Mouse (Mus musculus) embryonic stem cell, embryonic (primary cell): Measurements from ENCODE around the gene Themis3.

ENCODE experiments used
- CTCF ChIA-PET, 4 experiments: fragments of 300-600 bp in 2 of 4; fragments of 350-600 bp in 2 of 4; sonication (Branson Sonifier 250); formaldehyde crosslinking; loops; one replicate each; lab custom pipeline; 2022; ENCODE audit warnings: inconsistent platforms in 2 of 4; lab: Charles Lee
- POLR2A ChIA-PET, 4 experiments: fragments of 300-600 bp in 2 of 4; fragments of 350-600 bp in 2 of 4; sonication (Branson Sonifier 250); formaldehyde crosslinking; loops; one replicate each; lab custom pipeline; 2022; ENCODE audit warnings: antibody characterized with exemption in 4 of 4, inconsistent platforms in 1 of 4; lab: Charles Lee

Themis3 gene

DNA sequence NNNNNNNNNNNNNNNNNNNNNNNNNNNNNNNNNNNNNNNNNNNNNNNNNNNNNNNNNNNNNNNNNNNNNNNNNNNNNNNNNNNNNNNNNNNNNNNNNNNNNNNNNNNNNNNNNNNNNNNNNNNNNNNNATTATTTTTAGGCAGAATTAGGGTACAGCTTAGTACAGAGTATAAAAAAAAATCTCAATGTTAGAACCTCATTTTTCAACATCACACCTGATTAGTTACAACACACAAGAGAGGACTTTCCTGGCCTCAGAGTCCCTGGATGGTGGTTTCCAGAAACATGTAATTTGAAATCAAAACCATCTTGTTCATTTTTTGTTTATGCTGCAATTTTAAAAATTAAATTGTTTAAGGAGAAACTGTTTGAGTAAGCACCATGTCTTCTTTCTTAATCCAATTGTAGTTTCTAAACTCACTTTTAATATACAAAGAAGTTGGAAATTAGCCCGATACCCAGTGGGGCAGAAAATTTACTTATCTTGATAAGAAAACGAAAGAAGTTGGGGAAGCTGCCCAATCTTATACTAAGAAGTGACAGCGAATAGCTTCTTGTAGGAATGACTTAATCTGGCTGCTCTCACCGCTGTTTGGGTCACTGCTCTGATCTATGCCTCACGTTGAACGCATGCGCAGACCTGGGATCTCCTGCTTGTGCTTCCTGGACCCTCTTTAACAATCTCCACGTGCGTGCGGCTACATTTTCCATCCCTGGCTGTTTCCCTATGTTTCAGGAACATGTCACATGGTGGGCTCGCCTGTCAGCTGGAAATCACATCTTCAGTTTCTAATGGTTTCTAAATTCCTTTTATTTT, 22.4 kb downstream of the Themis3 start:
- POLR2A ChIA-PET: no interaction called here
- CTCF ChIA-PET: interaction anchor here in 2 of 4 experiments (0.6 to 1.2 kb wide), 6 partner anchors 9 to 232 kb away, joined by 3 to 5 read pairs (median 3); no protein-coding TSS in a partner anchor

- CTCF ChIA-PET: interaction anchor here in 1 of 4 experiments (0.6 kb wide), 1 partner anchor 173 kb away, joined by 4 read pairs; no protein-coding TSS in a partner anchor
- POLR2A ChIA-PET: no interaction called here
Observed at GRCm38 (mm10) chr17:66564213-66564612, 30.2 kb downstream of the Themis3 start.

DNA sequence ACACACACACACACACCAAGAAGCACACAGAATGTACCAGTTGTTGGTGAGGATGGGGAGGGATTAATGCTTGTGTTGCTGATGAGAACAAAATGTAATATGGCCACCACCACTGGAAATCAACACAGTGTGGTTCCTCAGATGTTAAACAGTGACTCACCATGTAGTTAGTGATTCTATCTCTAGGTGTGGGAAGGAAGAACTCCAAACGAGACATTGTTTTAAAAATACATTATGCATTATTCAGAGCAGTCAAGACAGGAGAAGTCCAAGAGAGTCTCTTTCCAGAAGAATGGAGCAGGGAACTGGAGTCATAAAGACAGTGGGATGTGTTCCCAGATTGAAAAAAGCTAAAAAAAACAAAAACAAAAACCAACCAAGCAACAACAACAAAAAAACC, 30.9 kb downstream of the Themis3 start:
- ChIA-PET POLR2A (interaction anchor here in 1 of 4 experiments (0.7 kb wide), 1 partner anchor 529 kb away, joined by 3 read pairs; no protein-coding TSS in a partner anchor), CTCF (interaction anchor here in 1 of 4 experiments (0.6 kb wide), 1 partner anchor 173 kb away, joined by 4 read pairs; no protein-coding TSS in a partner anchor)

DNA sequence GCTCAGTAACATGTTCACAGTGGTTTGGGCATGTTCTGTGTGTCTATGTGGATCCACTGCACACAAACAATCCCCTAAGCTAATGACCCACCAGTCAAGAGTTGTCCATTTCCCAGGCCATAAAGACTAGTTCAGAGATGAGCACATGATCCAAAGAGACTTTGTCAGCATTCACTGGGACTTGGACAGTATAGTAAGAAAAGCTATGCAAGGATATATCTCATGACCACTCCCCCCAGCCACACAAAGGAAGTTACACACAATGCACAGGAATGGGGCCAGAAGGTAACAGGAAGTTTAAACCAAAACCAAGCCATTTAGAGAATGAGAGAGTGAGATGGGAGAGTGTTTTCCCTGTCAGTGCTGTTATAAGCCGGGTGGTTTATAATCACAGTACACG, 33.0 kb downstream of the Themis3 start:
- POLR2A ChIA-PET: no interaction called here
- CTCF ChIA-PET: no interaction called here

GRCm38 (mm10) chr17:66558404-66559317, 35.8 kb downstream of the Themis3 start:
- ChIA-PET POLR2A (interaction anchor here in 1 of 4 experiments (1.0 kb wide), 1 partner anchor 9 kb away, joined by 3 read pairs; no protein-coding TSS in a partner anchor), CTCF (interaction anchor here in 1 of 4 experiments (0.9 kb wide), 1 partner anchor 122 kb away, joined by 4 read pairs; no protein-coding TSS in a partner anchor)

DNA sequence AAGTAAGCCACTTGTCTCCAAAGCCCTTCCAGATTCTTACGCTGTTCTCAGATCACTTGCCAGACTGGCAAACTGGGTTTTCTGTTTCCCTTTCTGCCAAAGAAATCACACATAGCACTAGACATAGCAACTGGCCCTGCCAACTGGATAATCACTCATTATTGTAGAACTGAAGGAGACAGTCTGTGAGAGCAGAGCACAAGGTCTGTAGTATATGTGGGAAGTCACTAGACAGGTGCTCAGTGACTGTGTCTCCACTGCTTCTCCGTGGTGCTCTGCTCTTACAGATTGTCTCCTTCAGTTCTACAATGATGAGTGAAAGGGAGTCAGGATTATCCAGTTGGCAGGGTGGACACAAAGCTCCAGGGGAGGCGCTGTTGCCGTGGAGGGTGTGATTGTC, 41.7 kb downstream of the Themis3 start:
- ChIA-PET CTCF (no interaction called here), POLR2A (no interaction called here)

DNA sequence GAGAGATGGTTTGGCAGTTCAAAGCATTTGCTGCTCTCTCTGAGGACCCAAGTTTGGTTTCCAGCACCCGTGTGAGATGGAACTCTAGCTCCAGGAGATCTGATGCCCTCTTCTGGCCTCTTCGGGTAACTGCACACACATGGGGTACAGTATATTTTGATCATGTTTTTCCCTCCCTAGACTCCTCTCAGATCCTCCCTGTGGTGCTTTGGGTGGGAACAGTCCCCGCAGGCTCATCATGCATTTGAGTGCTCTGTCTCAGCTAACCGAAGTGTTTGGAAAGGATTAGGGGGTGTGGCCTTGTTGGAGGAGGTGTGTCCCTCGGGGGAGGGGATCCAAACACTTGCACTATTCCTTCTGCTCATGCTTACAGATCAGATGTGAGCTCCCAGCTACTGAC, 43.9 kb downstream of the Themis3 start:
- CTCF ChIA-PET: interaction anchor here in 2 of 4 experiments (0.6 to 1.0 kb wide), 3 partner anchors 22 to 814 kb away, joined by 3 to 6 read pairs (median 5); no protein-coding TSS in a partner anchor
- POLR2A ChIA-PET: interaction anchor here in 2 of 4 experiments (0.9 to 1.8 kb wide), 4 partner anchors 9 to 101 kb away, joined by 3 to 5 read pairs (median 3); partner anchors contain the start of genes Mtcl1 (in 1 of the 2) and Rab12 (in 1 of the 2)

DNA sequence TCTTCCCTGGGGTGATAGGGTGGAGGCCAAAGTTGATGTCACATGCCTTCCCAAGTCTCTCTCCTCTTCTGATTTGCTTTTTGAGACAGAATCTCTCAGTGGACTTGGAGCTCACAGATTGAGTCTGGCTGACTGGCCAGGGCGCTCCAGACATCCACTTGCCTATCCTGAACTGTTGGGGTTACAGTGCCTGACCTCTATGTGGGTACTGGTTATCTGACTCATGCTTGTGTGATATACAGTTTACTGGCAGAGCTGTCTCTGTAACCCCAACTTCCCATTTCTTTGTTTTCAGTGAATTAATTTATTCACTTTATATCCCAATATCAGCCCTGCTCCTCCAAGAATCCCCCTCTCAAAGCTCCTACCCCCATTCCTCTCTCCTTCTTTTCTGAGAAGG, 62.1 kb downstream of the Themis3 start:
- CTCF ChIA-PET: no interaction called here
- POLR2A ChIA-PET: interaction anchor here in 1 of 4 experiments (1.1 kb wide), 1 partner anchor 9 kb away, joined by 6 read pairs; no protein-coding TSS in a partner anchor

DNA sequence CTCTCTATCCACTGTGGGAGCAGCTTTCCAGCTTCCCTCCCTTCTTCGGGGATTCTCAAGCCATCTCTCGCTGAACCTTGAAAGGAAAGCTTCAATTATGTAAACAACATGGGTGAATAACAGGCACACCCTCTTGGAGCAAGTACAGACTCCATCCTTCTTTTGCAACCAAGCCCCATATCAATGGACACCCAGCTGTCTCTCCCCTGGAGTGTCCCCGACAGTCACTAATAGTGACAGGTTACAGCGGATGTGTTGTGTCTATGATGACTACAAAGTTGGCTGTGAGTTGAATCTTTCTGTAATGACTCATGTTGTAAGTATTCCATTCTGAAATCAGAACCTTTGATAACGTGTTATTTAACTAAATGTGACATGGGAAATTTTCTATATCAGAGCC, 71.0 kb downstream of the Themis3 start:
- POLR2A ChIA-PET: interaction anchor here in 1 of 4 experiments (1.3 to 2.4 kb wide), 2 partner anchors 9 to 10 kb away, joined by 4 to 6 read pairs; no protein-coding TSS in a partner anchor
- CTCF ChIA-PET: interaction anchor here in 1 of 4 experiments (1.6 kb wide), 1 partner anchor 14 kb away, joined by 3 read pairs; no protein-coding TSS in a partner anchor

DNA sequence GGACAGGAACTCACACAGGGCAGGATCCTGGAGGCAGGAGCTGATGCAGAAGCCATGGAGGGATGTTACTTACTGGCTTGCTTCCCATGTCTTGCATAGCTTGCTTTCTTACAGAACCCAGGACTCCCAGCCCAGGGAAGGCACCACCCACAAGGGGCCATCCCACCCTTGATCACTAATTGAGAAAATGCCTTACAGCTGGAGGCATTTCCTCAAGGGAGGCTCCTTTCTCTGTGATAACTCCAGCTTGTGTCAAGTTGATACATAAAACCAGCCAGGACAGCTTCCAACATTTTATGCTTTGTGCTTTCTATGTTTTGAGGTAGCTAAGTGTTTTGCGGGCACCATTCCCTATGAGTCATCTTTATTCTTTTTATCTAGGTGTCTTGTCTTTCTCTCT, 71.8 kb downstream of the Themis3 start:
- ChIA-PET CTCF (interaction anchor here in 2 of 4 experiments (0.6 to 1.6 kb wide), 2 partner anchors 13 to 784 kb away, joined by 3 to 4 read pairs; no protein-coding TSS in a partner anchor), POLR2A (interaction anchor here in 1 of 4 experiments (0.6 to 2.4 kb wide), 4 partner anchors 9 to 47 kb away, joined by 3 to 6 read pairs (median 4); no protein-coding TSS in a partner anchor)

GRCm38 (mm10) chr17:66519554-66520553, 74.6 kb downstream of the Themis3 start, which contains the start of gene Rab12:
TSS of gene Rab12 (minus strand) at chr17:66519729.
- CTCF ChIA-PET: interaction anchor here in 2 of 4 experiments (0.6 to 1.8 kb wide), 6 partner anchors 9 to 621 kb away, joined by 3 to 9 read pairs (median 4); no protein-coding TSS in a partner anchor

DNA sequence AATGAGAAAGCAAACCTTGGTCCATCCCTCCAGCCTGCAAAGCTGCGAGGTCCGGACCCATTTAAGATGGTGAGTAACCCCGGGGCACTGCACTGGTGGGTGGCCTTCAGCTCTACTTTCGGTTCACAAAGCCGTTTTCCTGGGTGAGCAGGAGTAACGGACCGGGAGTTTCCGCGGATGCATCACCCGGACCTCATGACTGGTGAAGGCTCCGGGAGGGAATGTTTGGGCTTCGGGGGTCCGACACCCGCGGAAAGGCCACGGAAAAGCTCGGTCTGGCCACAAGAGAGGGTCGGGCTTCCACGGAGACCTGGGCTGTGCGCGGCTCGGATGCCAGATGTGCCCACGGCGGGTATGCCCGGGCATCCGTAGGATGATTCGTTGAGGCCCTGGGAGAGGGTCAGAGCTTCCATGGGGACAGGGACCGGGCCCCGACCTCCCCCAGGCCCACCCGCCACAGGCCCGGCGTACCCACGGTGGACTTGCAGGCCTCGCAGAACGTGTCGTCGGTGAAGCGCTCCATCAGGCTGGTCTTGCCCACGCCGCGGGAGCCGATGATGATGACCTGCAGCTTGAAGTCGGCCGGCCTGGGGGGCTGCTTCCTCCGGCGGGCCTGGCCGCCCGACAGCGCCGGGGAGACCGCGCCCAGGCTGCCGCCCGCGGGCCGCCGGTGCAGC, 75.4 kb downstream of the Themis3 start:
- ChIA-PET CTCF (interaction anchor here in 3 of 4 experiments (0.5 to 1.8 kb wide), 9 partner anchors 8 to 1694 kb away, joined by 3 to 9 read pairs (median 3); no protein-coding TSS in a partner anchor), POLR2A (interaction anchor here in 3 of 4 experiments (0.6 to 2.9 kb wide), 15 partner anchors 8 to 960 kb away, joined by 3 to 18 read pairs (median 4); no protein-coding TSS in a partner anchor)

More at GRCm38 (mm10) chr17:66519554-66520553, 74.6 kb downstream of the Themis3 start, which contains the start of gene Rab12:
- POLR2A ChIA-PET: interaction anchor here (0.6 to 2.9 kb wide), 18 partner anchors 9 to 961 kb away, joined by 3 to 18 read pairs (median 4); partner anchors contain the start of gene Vapa (in 1 of the 4)

DNA sequence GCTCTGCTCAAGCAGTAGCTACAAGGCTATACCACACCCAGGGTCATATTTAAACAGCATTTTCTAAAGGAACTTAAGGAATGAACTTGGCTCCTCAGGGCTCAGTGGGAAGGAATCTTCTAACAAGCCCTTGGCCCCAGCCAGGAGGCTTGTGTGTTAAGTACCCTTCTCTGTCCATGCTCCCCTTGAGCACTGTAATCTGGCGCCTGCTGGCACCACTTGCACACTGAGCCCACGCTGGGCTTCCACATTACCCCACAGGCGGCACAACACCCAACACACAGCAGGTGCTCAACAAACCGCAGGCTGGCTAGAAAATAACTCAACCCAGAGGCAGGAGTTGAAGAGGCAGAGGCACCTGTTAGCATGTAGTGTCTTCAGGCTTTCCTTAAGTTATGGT, 77.5 kb downstream of the Themis3 start:
- CTCF ChIA-PET: no interaction called here

DNA sequence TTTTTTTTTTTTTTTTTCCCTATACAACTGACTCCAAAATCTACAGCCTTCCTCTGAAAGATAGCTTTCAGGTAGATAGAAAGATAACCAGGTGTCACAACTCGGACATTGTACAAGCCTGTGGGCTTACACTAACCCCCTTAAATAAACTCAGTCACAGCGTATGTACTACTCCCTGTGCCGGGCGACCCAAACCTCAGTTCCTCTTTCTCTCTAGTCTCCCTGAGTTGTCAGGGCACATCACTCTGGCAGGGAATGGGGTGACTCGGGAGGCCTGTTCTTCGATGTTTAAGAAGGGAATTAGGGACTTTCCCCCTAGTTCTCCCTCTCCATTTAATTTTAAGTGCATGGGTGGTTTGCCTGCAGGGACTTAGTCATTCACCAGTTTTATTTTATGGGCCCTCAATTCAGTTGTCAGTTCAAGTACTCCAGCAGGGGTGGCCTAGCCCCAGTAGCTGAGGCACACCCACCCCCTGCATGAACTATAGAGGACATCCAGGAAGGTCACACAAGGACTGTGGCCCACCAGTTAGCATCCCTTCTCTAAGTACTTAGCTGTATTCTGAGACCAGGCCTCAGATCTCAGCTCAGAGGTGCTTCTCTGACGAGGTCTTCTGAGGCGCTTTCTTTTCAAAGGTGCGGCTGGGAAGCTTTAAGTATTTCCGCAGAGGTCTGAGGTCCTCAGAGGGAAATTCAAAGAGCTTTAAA, 80.0 kb downstream of the Themis3 start:
- CTCF ChIA-PET: interaction anchor here in 2 of 4 experiments (0.6 to 1.1 kb wide), 2 partner anchors 16 to 57 kb away, joined by 3 to 5 read pairs; no protein-coding TSS in a partner anchor
- POLR2A ChIA-PET: interaction anchor here in 3 of 4 experiments (0.6 to 3.1 kb wide), 15 partner anchors 8 to 229 kb away, joined by 3 to 15 read pairs (median 4); no protein-coding TSS in a partner anchor

More for the DNA sequence above, 77.5 kb downstream of the Themis3 start:
- POLR2A ChIA-PET: interaction anchor here in 2 of 4 experiments (0.8 to 1.6 kb wide), 2 partner anchors 8 to 296 kb away, joined by 3 read pairs; no protein-coding TSS in a partner anchor
